Comparison of ENCODE assay signal across 7 mouse cellular contexts in genomic region chr11:115536856-115537568, GRCm38 (mm10). TPM values are rescaled to one million over a fixed set of nuclear protein-coding genes. Genes with fewer than 3 reads are reported as not detected.
A peak's percentile ranks its signal among the peaks of the same experiment; 100 is the strongest.
DNase-seq lines count a peak whose midpoint lies in the region; ATAC-seq and TF ChIP-seq lines count a peak whose summit lies in the region.

No protein-coding gene starts in this region.

- 81% methylated on average over 10 of the region's 10 CpGs for WGBS in kidney, postnatal 0 days
- 88% methylated on average over 10 of the region's 10 CpGs for whole genome bisulfite sequencing in intestine, embryonic 15.5 days

- peak; percentile 48 for DNase-seq in kidney, postnatal 0 days (ENCODE audit: low spot score)
- no peak for DNase-seq in kidney, postnatal 36 days
- no peak for DNase-seq in gastrocnemius, postnatal 14 days

- 0 out of 2 replicates have a peak, but pooled peaks cover 7% of the 10 kb centered on the region for H3K36me3 ChIP-seq in kidney, postnatal 0 days (ENCODE audit: insufficient read depth, low read length)
- peaks cover 27% of the 10 kb centered on the region for H3K36me3 ChIP-seq in ES-Bruce4 (ENCODE audit: control insufficient read depth, insufficient read depth, low read length, poor library complexity, severe bottlenecking)
- peaks cover 11% of the 10 kb centered on the region for H3K36me3 ChIP-seq in intestine, embryonic 15.5 days
- peaks cover 20% of the 10 kb centered on the region for H3K36me3 ChIP-seq in myocyte (ENCODE audit: control insufficient read depth, insufficient read depth)

- intact Hi-C loops in gastrocnemius, postnatal 14 days (cut with DNase I; ENCODE audit: low total_unique reads), result no loop called here

- TF ChIP-seq POLR2A in ES-Bruce4 (IDR thresholded peaks at IDR 0.05; ENCODE audit: insufficient read depth, low read length) (no peak), myocyte (IDR thresholded peaks at IDR 0.05; ENCODE audit: insufficient read length, low read depth) (no peak)
- TF ChIP-seq POLR2A in cortical plate, adult 2 months (IDR thresholded peaks at IDR 0.05; ENCODE audit: extremely low read depth, insufficient read depth, low read length), result no peak

- TF ChIP-seq EP300 in ES-Bruce4 (IDR thresholded peaks at IDR 0.05; ENCODE audit: insufficient read depth, low read depth, low read length), result no peak

- H3K4me3 ChIP-seq in kidney, postnatal 0 days (replicated peaks; ENCODE audit: low read depth, low read length), result no peak overlapping the region
- H3K4me3 ChIP-seq in ES-Bruce4 (ENCODE audit: low read depth, low read length) (peak overlapping the region; percentile 80), myocyte (peak overlapping the region; percentile 69)
- no peak overlapping the region; the same call in 1 of the 2 replicates for H3K4me3 ChIP-seq in cortical plate, adult 2 months (ENCODE audit: insufficient read depth, low read length)
- no peak overlapping the region for H3K4me3 ChIP-seq in intestine, embryonic 15.5 days (replicated peaks)

- TF ChIP-seq CTCF in kidney, postnatal 0 days (IDR thresholded peaks at IDR 0.05; ENCODE audit: low read depth), result peak; percentile 38
- TF ChIP-seq CTCF in ES-Bruce4 (IDR thresholded peaks at IDR 0.05; ENCODE audit: low read depth, low read length), result no peak
- TF ChIP-seq CTCF in cortical plate, adult 2 months (IDR thresholded peaks at IDR 0.05; ENCODE audit: extremely low read depth, insufficient read depth, low read length), result no peak

- H3K79me2 ChIP-seq in myocyte (ENCODE audit: control insufficient read depth, insufficient read depth), result peaks cover 34% of the 10 kb centered on the region

- no peaks in the 10 kb centered on the region for H3K4me1 ChIP-seq in kidney, postnatal 0 days (replicated peaks; ENCODE audit: insufficient read depth, low read length)
- H3K4me1 ChIP-seq in ES-Bruce4 (ENCODE audit: control insufficient read depth, insufficient read depth, low read length), result peaks cover 1% of the 10 kb centered on the region
- H3K4me1 ChIP-seq in cortical plate, adult 2 months (ENCODE audit: control insufficient read depth, insufficient read depth, low read length), result no peaks in the 10 kb centered on the region
- H3K4me1 ChIP-seq in intestine, embryonic 15.5 days (replicated peaks), result 0 out of 2 replicates have a peak, but pooled peaks cover 6% of the 10 kb centered on the region

- H3K9ac ChIP-seq in kidney, postnatal 0 days (ENCODE audit: low read depth, low read length), result no peak overlapping the region
- peak overlapping the region; percentile 78 for H3K9ac ChIP-seq in ES-Bruce4 (ENCODE audit: low read depth, poor library complexity, severe bottlenecking)
- H3K9ac ChIP-seq in intestine, embryonic 15.5 days, result no peak overlapping the region

- peak overlapping the region; percentile 52 for H3K4me2 ChIP-seq in kidney, postnatal 0 days (ENCODE audit: low read length)
- H3K4me2 ChIP-seq in intestine, embryonic 15.5 days (replicated peaks), result peak overlapping the region; percentile 68; the same call in 1 of the 2 replicates
- peak overlapping the region; percentile 76 for H3K4me2 ChIP-seq in myocyte (ENCODE audit: low read depth)

- H3K27me3 ChIP-seq in kidney, postnatal 0 days (ENCODE audit: insufficient read depth, low read length), result no peaks in the 10 kb centered on the region
- H3K27me3 ChIP-seq in ES-Bruce4 (ENCODE audit: control insufficient read depth, insufficient read depth, low read length, poor library complexity, severe bottlenecking) (no peaks in the 10 kb centered on the region), myocyte (ENCODE audit: control insufficient read depth, insufficient read depth, insufficient read length) (no peaks in the 10 kb centered on the region)
- no peaks in the 10 kb centered on the region for H3K27me3 ChIP-seq in intestine, embryonic 15.5 days (replicated peaks)

- no peaks in the 10 kb centered on the region for H3K9me3 ChIP-seq in kidney, postnatal 0 days (replicated peaks; ENCODE audit: low read length)
- H3K9me3 ChIP-seq in ES-Bruce4 (replicated peaks; ENCODE audit: control insufficient read depth, insufficient read depth, low read length, poor library complexity, severe bottlenecking), result no peaks in the 10 kb centered on the region
- H3K9me3 ChIP-seq in intestine, embryonic 15.5 days, result no peaks in the 10 kb centered on the region

- peak overlapping the region; percentile 100 for H3K27ac ChIP-seq in kidney, postnatal 0 days
- peak overlapping the region; percentile 97 for H3K27ac ChIP-seq in ES-Bruce4 (ENCODE audit: insufficient read depth, low read length)
- peak overlapping the region; percentile 61 for H3K27ac ChIP-seq in cortical plate, adult 2 months (ENCODE audit: insufficient read depth, low read length)
- peak overlapping the region; percentile 100 for H3K27ac ChIP-seq in intestine, embryonic 15.5 days

- 0 out of 2 replicates have a peak, but pooled peaks have one; percentile 9 for ATAC-seq in kidney, postnatal 0 days (replicated peaks; ENCODE audit: low FRiP score, low read depth)
- no peak; the same call in 1 of the 2 replicates for ATAC-seq in intestine, embryonic 15.5 days

- H3ac ChIP-seq in myocyte (ENCODE audit: control insufficient read depth, insufficient read length), result no peak overlapping the region

TF ChIP-seq in myocyte, 11 proteins besides CTCF, POLR2A, EP300 and RAD21:
- TF ChIP-seq TCF3 (IDR thresholded peaks at IDR 0.05; ENCODE audit: insufficient read length, low read depth) (no peak), SRF (IDR thresholded peaks at IDR 0.05; ENCODE audit: control insufficient read depth, insufficient read length, low read depth) (no peak), MYOD1 (IDR thresholded peaks at IDR 0.05; ENCODE audit: control insufficient read depth in 1 of 3, insufficient read length in 2 of 3, low read depth in 2 of 3) (no peak), MYOG (IDR thresholded peaks at IDR 0.05; ENCODE audit: control insufficient read depth in 1 of 3, insufficient read depth in 1 of 3, insufficient read length in 2 of 3, low read depth in 2 of 3) (no peak), CEBPB (IDR thresholded peaks at IDR 0.05; ENCODE audit: insufficient read depth, poor library complexity, severe bottlenecking) (no peak), POLR2AphosphoS2 (IDR thresholded peaks at IDR 0.05; ENCODE audit: insufficient read length, low read depth) (no peak), USF1 (IDR thresholded peaks at IDR 0.05; ENCODE audit: low read depth) (no peak), E2F4 (IDR thresholded peaks at IDR 0.05; ENCODE audit: insufficient read depth) (no peak), MAX (IDR thresholded peaks at IDR 0.05; ENCODE audit: low read depth) (no peak), REST (IDR thresholded peaks at IDR 0.05; ENCODE audit: insufficient read depth, insufficient read length) (no peak), TCF12 (IDR thresholded peaks at IDR 0.05; ENCODE audit: insufficient read depth, poor library complexity, severe bottlenecking) (no peak)

RNA-seq across cellular contexts. Expression of gene Sumo2, which starts 0.9 kb away (rescaled TPM):
- polyA plus RNA-seq in kidney, postnatal 0 days (2015; fragmentation: Nextera tagmentation; extraction: Ambion mirVana), result 1,008 and 1,013 TPM in 2 replicates
- polyA plus RNA-seq in ES-Bruce4 (2011; ENCODE audit: insufficient read depth, insufficient read length, low read depth, missing spikeins), result 1,012 and 1,017 TPM in 2 replicates
- polyA plus RNA-seq in cortical plate, adult 2 months (2012; rRNA removed), result 329 and 331 TPM in 2 replicates
- polyA plus RNA-seq in intestine, embryonic 15.5 days (2015; fragmentation: Nextera tagmentation; extraction: Ambion mirVana), result 766 and 860 TPM in 2 replicates
- 176 TPM for polyA plus RNA-seq in myocyte (2012; fragmentation: generic; extraction: Trizol)
- 100 to 1,000 TPM; 121 to 143 TPM for total RNA-seq in gastrocnemius, postnatal 14 days (2021)

RNA-seq across cellular contexts. Expression of gene Jpt1, which starts 22.8 kb away (rescaled TPM):
- polyA plus RNA-seq in kidney, postnatal 0 days (2015; fragmentation: Nextera tagmentation; extraction: Ambion mirVana), result 251 and 271 TPM in 2 replicates
- polyA plus RNA-seq in ES-Bruce4 (2011; ENCODE audit: insufficient read depth, insufficient read length, low read depth, missing spikeins), result 163 and 173 TPM in 2 replicates
- 206 and 211 TPM in 2 replicates for polyA plus RNA-seq in cortical plate, adult 2 months (2012; rRNA removed)
- polyA plus RNA-seq in intestine, embryonic 15.5 days (2015; fragmentation: Nextera tagmentation; extraction: Ambion mirVana), result 493 and 505 TPM in 2 replicates
- 386 TPM for polyA plus RNA-seq in myocyte (2012; fragmentation: generic; extraction: Trizol)
- 10 to 100 TPM; 84.9 to 97.5 TPM for total RNA-seq in gastrocnemius, postnatal 14 days (2021)

RNA-seq across cellular contexts. Expression of gene Nup85, which starts 27.2 kb away (rescaled TPM):
- 74.6 and 94.9 TPM in 2 replicates for polyA plus RNA-seq in kidney, postnatal 0 days (2015; fragmentation: Nextera tagmentation; extraction: Ambion mirVana)
- polyA plus RNA-seq in ES-Bruce4 (2011; ENCODE audit: insufficient read depth, insufficient read length, low read depth, missing spikeins) (99.9 and 103 TPM in 2 replicates), myocyte (2012; fragmentation: generic; extraction: Trizol) (41.1 TPM)
- 70.6 and 70.8 TPM in 2 replicates for polyA plus RNA-seq in cortical plate, adult 2 months (2012; rRNA removed)
- polyA plus RNA-seq in intestine, embryonic 15.5 days (2015; fragmentation: Nextera tagmentation; extraction: Ambion mirVana), result 150 and 155 TPM in 2 replicates
- total RNA-seq in gastrocnemius, postnatal 14 days (2021), result 10 to 100 TPM; 14.7 to 18.9 TPM

RNA-seq across cellular contexts. Expression of gene Nt5c, which starts 45.4 kb away (rescaled TPM):
- polyA plus RNA-seq in kidney, postnatal 0 days (2015; fragmentation: Nextera tagmentation; extraction: Ambion mirVana), result 90.6 and 94.3 TPM in 2 replicates
- polyA plus RNA-seq in ES-Bruce4 (2011; ENCODE audit: insufficient read depth, insufficient read length, low read depth, missing spikeins) (42.7 and 43.2 TPM in 2 replicates), myocyte (2012; fragmentation: generic; extraction: Trizol) (64.0 TPM)
- polyA plus RNA-seq in cortical plate, adult 2 months (2012; rRNA removed), result 85.5 and 85.8 TPM in 2 replicates
- 143 and 148 TPM in 2 replicates for polyA plus RNA-seq in intestine, embryonic 15.5 days (2015; fragmentation: Nextera tagmentation; extraction: Ambion mirVana)
- total RNA-seq in gastrocnemius, postnatal 14 days (2021), result 10 to 100 TPM; 11.9 to 15.1 TPM

Comparison
In these comparisons a context has a peak if more than half of its experiments do, and no peak if none do; other contexts are left out.
1. H3K4me3 ChIP-seq: peak in ES-Bruce4 (single experiment) and myocyte (single experiment); none in kidney, postnatal 0 days (single experiment), cortical plate, adult 2 months (single experiment) and intestine, embryonic 15.5 days (single experiment).
2. Peak in every context shown above with its lines, with median percentiles within 50 percentile points of each other: H3K27ac ChIP-seq and H3K4me2 ChIP-seq.